Mouse (Mus musculus) cortical plate, adult 2 months (tissue): Measurements from ENCODE around the gene Cox17.

Experiments used
- CTCF ChIP-seq: fragments of 200-500 bp; IDR thresholded peaks from 2 replicates; pipeline ENCODE4 v1.5.1; 2011; ENCODE audit warnings: mild to moderate bottlenecking, control low read depth, low read length; ENCODE audit not compliant: insufficient read depth; ENCODE audit errors: extremely low read depth
- POLR2A ChIP-seq: fragments of 200-500 bp; IDR thresholded peaks from 2 replicates; pipeline ENCODE4 v1.6.1; 2011; ENCODE audit warnings: mild to moderate bottlenecking, low read length, control low read depth; ENCODE audit not compliant: insufficient read depth; ENCODE audit errors: extremely low read depth

DNA sequence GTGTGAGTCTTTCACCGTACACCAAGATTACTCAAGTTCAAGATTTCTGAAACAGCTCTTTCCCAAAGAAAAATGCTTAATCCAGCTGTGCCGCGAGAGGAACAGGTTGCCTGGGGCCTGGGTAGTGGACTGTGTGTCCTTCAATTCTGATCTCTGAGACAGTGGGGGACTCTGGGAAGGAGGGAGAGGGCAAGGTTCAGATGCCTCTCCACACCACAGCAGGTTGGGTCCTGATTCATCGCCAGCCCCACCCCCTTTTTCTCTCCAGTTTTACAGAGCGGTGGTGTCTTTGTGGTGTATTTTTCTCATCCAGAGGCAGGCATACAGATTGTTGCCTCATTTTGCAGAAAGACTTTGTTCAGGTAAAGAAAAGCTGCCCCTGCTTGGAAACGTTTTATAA, 51.5 kb downstream of the Cox17 start:
- TF ChIP-seq POLR2A (no peak), CTCF (no peak)
